ENCODE assay signal across 12 mouse cellular contexts in the genomic region with DNA sequence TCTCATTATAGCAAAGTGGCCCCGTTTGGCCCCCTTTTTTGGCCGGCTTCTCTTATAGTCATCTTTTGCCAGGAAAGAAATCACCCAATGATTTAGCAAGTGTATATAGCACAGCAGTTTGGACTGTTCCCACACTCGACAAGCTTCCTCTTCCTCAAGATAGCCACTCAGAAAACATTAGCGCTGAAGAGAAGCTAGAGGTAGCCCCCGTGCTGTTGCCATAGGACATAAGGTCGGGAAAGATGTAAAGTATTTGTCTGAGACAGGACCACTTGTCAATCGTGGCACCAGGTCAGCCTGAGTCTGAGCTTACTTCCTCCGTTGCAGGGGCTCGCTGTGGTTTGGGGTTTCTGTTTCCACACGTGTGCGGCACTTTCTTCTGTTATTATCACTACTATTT. TPM values are rescaled to one million over a fixed set of nuclear protein-coding genes. Genes with fewer than 3 reads are reported as not detected.
DNase-seq lines count a peak whose midpoint lies in the region; ATAC-seq and TF ChIP-seq lines count a peak whose summit lies in the region.
"Had no signal": no experiment of that assay in that cellular context is flagged by ENCODE, and none has a peak within 500 bp of the region (broad histone marks: within the 10 kb centered on the region; RNA-seq: fewer than 3 reads in every experiment).

No protein-coding gene starts in this region.

- no peaks in the 10 kb centered on the region for H3K36me3 ChIP-seq in hindbrain, embryonic 10.5 days
- H3K36me3 ChIP-seq in hindbrain, embryonic 13.5 days = no peaks in the 10 kb centered on the region
- H3K36me3 ChIP-seq in limb, embryonic 14.5 days (ENCODE audit: control insufficient read depth, insufficient read depth, low read length) = no peaks in the 10 kb centered on the region
- 0 out of 2 replicates have a peak, but pooled peaks cover 2% of the 10 kb centered on the region for H3K36me3 ChIP-seq in small intestine, adult 2 months (ENCODE audit: control insufficient read depth, insufficient read depth, low read length)

- no peak for TF ChIP-seq POLR2A in limb, embryonic 14.5 days (IDR thresholded peaks at IDR 0.05; ENCODE audit: borderline replicate concordance, extremely low read depth, insufficient read depth, insufficient read length)
- no peak for TF ChIP-seq POLR2A in small intestine, adult 2 months (IDR thresholded peaks at IDR 0.05; ENCODE audit: low read depth, low read length)

- 40% methylated on average over 11 of the region's 11 CpGs for WGBS in hindbrain, embryonic 10.5 days
- 38% methylated on average over 11 of the region's 11 CpGs for WGBS in hindbrain, embryonic 13.5 days
- WGBS in limb, embryonic 14.5 days = 34% methylated on average over 11 of the region's 11 CpGs
- WGBS in small intestine, adult 2 months = 12% methylated on average over 11 of the region's 11 CpGs

- no peak for TF ChIP-seq CTCF in small intestine, adult 2 months (IDR thresholded peaks at IDR 0.05; ENCODE audit: extremely low read depth, insufficient read length, insufficient replicate concordance, low read depth, low read length)

- no peak overlapping the region for H3K27ac ChIP-seq in hindbrain, embryonic 10.5 days
- no peak overlapping the region; the same call in 1 of the 2 replicates for H3K27ac ChIP-seq in hindbrain, embryonic 13.5 days
- H3K27ac ChIP-seq in limb, embryonic 14.5 days (replicated peaks; ENCODE audit: low read depth, low read length) = no peak overlapping the region
- H3K27ac ChIP-seq in small intestine, adult 2 months (ENCODE audit: insufficient read depth, low read depth, low read length) = peak overlapping the region; percentile 87

- no peak for DNase-seq in hindbrain, embryonic 10.5 days (ENCODE audit: low spot score)
- DNase-seq in limb, embryonic 14.5 days (ENCODE audit: low spot score) = no peak
- DNase-seq in spleen, postnatal 14 days (ENCODE audit: low spot score in 2 of 2) = no peak
- DNase-seq in ovary, postnatal 14 days (ENCODE audit: low spot score) = no peak
- DNase-seq in right cerebral cortex, postnatal 4 days = no peak
- DNase-seq: adrenal gland, adult 8-10 months; cerebellum, adult 8-10 months; heart, adult 11 months; lung, embryonic 14.5 days had no signal

- H3K4me2 ChIP-seq in hindbrain, embryonic 13.5 days = no peak overlapping the region
- H3K4me2 ChIP-seq in limb, embryonic 14.5 days (replicated peaks; ENCODE audit: low read depth, low read length, severe bottlenecking) = 0 out of 2 replicates have a peak overlapping the region, but pooled peaks have one; percentile 97

- no peaks in the 10 kb centered on the region for H3K9me3 ChIP-seq in hindbrain, embryonic 10.5 days
- H3K9me3 ChIP-seq in hindbrain, embryonic 13.5 days = no peaks in the 10 kb centered on the region
- no peaks in the 10 kb centered on the region for H3K9me3 ChIP-seq in limb, embryonic 14.5 days (ENCODE audit: control insufficient read depth, low read length)

- ATAC-seq in hindbrain, embryonic 13.5 days (ENCODE audit: low FRiP score) = no peak
- ATAC-seq in granulocyte monocyte progenitor cell, adult 5-6 weeks (replicated peaks; ENCODE audit: poor library complexity, severe bottlenecking) = peak; percentile 41
- ATAC-seq in limb, embryonic 14.5 days (ENCODE audit: low FRiP score, low read depth) = no peak

- peaks cover 36% of the 10 kb centered on the region for H3K4me1 ChIP-seq in hindbrain, embryonic 10.5 days (replicated peaks)
- peaks cover 28% of the 10 kb centered on the region for H3K4me1 ChIP-seq in hindbrain, embryonic 13.5 days (replicated peaks)
- H3K4me1 ChIP-seq in limb, embryonic 14.5 days (ENCODE audit: control insufficient read depth, insufficient read depth, low read length) = 0 out of 2 replicates have a peak, but pooled peaks cover 5% of the 10 kb centered on the region
- H3K4me1 ChIP-seq in small intestine, adult 2 months (ENCODE audit: control insufficient read depth, insufficient read depth, insufficient read length, low read length) = peaks cover 24% of the 10 kb centered on the region; the same call in 1 of the 2 replicates

- 0 out of 2 replicates have a peak overlapping the region, but pooled peaks have one; percentile 64 for H3K4me3 ChIP-seq in hindbrain, embryonic 10.5 days
- no peak overlapping the region for H3K4me3 ChIP-seq in hindbrain, embryonic 13.5 days
- H3K4me3 ChIP-seq in limb, embryonic 14.5 days (replicated peaks; ENCODE audit: low read length) = no peak overlapping the region
- peak overlapping the region; percentile 80 for H3K4me3 ChIP-seq in small intestine, adult 2 months (ENCODE audit: low read depth, low read length)

- peaks cover 96% of the 10 kb centered on the region for H3K27me3 ChIP-seq in hindbrain, embryonic 10.5 days (ENCODE audit: insufficient read depth, poor library complexity, severe bottlenecking)
- H3K27me3 ChIP-seq in hindbrain, embryonic 13.5 days = peaks cover 78% of the 10 kb centered on the region
- H3K27me3 ChIP-seq in limb, embryonic 14.5 days (ENCODE audit: control insufficient read depth, insufficient read depth, low read length) = peaks cover 49% of the 10 kb centered on the region
- peaks cover 11% of the 10 kb centered on the region; the same call in 1 of the 2 replicates for H3K27me3 ChIP-seq in small intestine, adult 2 months (ENCODE audit: control insufficient read depth, insufficient read depth, low read length)

- no peak overlapping the region; the same call in 1 of the 2 replicates for H3K9ac ChIP-seq in hindbrain, embryonic 13.5 days
- no peak overlapping the region for H3K9ac ChIP-seq in limb, embryonic 14.5 days (ENCODE audit: low read depth, low read length, severe bottlenecking)

RNA-seq across cellular contexts. Expression of a gene that starts 1.1 kb away (rescaled TPM):
- 8.8 and 17.4 TPM in 2 replicates for polyA plus RNA-seq in hindbrain, embryonic 10.5 days (2016; fragmentation: Nextera tagmentation; extraction: Ambion mirVana)
- 20.4 and 20.7 TPM in 2 replicates for polyA plus RNA-seq in hindbrain, embryonic 13.5 days (2015; fragmentation: Nextera tagmentation; extraction: Ambion mirVana)
- total RNA-seq in granulocyte monocyte progenitor cell, adult 5-6 weeks (2014; fragmentation: Nextera tagmentation) = 0.32 and 1.7 TPM in 2 replicates
- 0.65 TPM in 1 of 2 replicates, not detected in the other for total RNA-seq in granulocyte monocyte progenitor cell, adult 5-6 weeks (2017)
- 6.6 and 6.9 TPM in 2 replicates for polyA plus RNA-seq in limb, embryonic 14.5 days (2012; rRNA removed)
- polyA plus RNA-seq in limb, embryonic 14.5 days (2014; fragmentation: Nextera tagmentation; extraction: Ambion mirVana) = 4.0 and 4.2 TPM in 2 replicates
- 37.1 and 104 TPM in 2 replicates for polyA plus RNA-seq in small intestine, adult 2 months (2012; rRNA removed)

RNA-seq across cellular contexts. Expression of a gene that starts 34.2 kb away (rescaled TPM):
- 46.2 and 54.6 TPM in 2 replicates for polyA plus RNA-seq in hindbrain, embryonic 10.5 days (2016; fragmentation: Nextera tagmentation; extraction: Ambion mirVana)
- polyA plus RNA-seq in hindbrain, embryonic 13.5 days (2015; fragmentation: Nextera tagmentation; extraction: Ambion mirVana) = 29.2 TPM in 2 replicates
- 52.3 and 53.9 TPM in 2 replicates for total RNA-seq in granulocyte monocyte progenitor cell, adult 5-6 weeks (2014; fragmentation: Nextera tagmentation)
- total RNA-seq in granulocyte monocyte progenitor cell, adult 5-6 weeks (2017) = 75.7 and 78.5 TPM in 2 replicates
- 29.9 and 31.0 TPM in 2 replicates for polyA plus RNA-seq in limb, embryonic 14.5 days (2012; rRNA removed)
- polyA plus RNA-seq in limb, embryonic 14.5 days (2014; fragmentation: Nextera tagmentation; extraction: Ambion mirVana) = 38.5 and 40.0 TPM in 2 replicates
- polyA plus RNA-seq in small intestine, adult 2 months (2012; rRNA removed) = 26.7 and 43.3 TPM in 2 replicates

Comparison
In these comparisons a context has a peak if more than half of its experiments do, and no peak if none do; other contexts are left out.
1. H3K4me3 ChIP-seq: peak in hindbrain, embryonic 10.5 days (single experiment) and small intestine, adult 2 months (single experiment); none in hindbrain, embryonic 13.5 days (single experiment) and limb, embryonic 14.5 days (single experiment).